Mouse (Mus musculus) thymus, postnatal 14 days (tissue): ENCODE data around the gene Frmd4b.
A peak's percentile ranks its signal among the peaks of the same experiment; 100 is the strongest.

Experiments used
- DNase-seq: peaks from one replicate; pipeline ENCODE4 v3.0.0; 2021

Gene Frmd4b

DNA sequence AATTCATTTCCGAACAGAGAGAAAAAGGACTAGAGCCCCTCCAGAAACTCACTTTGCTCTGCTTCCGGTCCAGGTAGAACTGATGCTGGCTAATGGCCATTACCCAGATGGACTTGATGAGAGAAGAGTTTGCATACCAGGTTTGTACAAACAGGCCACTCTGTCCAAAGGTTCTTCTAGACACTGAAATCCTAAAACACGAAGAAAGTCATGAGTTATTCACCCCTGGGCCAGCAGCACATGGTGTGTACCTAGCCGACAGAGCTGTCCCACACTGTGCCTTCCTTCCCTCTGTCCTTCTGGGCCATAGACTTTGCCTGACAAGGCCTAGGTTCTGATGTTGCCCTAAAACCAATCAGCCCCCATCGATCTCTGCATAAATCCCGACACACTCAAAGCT, 308.8 kb downstream of the Frmd4b start:
- DNase-seq = no peak

DNA sequence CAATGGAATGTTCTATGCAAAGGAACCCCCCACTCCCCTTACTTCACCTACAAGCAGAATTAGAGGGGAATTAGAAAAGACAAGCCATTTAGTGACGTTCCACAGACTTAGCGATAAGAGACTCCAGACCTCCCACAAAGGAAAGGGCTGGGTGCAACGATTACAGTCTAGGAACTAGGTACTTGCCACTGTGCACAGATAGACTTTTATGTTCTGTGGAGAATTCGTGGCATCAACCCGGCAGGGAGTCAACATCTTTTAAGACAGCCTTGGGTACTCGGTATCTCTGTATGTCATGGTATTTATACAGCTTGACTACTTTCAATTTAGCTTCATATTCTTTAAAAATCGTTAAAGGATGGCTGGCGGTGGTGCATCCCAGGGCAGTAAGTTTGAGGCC, 310.1 kb downstream of the Frmd4b start:
- DNase-seq = no peak

DNA sequence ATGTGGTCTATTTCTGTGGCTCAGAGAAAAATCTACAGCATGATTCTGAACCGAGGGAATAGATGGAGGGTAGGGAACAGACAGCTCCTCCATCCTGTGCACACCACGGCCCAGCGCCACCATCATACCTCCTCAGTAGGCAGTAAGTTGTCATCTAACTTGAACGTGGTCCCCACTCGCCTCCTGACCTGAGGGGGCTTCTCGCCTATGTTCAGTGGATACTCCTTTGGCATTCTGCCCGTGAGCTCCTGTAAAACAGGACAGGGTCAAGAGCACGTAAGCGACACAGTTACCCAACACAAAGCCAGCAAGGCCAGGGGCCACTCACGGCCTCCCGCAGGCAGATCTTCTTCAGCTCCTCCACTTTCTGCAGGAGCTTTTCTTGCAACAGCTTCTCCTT, 311.0 kb downstream of the Frmd4b start:
- DNase-seq = no peak

DNA sequence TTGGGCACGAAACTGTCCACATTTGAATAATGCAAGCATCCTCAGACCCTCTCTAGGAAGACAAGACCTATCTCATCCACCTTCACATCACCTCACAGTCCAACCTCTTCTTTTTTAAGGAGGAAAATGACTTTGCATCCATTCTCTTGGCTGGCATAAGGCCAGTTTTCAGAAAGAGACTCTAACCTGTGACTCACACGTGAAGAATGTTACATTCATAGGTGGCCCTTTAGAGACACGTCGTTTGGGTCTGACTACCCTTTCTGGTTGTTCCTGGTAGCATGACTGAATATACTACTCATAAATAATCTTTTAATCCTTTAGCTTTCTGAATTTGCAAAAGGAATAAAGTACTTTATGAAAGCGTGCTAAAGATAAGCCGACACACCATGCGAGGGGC, 311.9 kb downstream of the Frmd4b start:
- DNase-seq = no peak

DNA sequence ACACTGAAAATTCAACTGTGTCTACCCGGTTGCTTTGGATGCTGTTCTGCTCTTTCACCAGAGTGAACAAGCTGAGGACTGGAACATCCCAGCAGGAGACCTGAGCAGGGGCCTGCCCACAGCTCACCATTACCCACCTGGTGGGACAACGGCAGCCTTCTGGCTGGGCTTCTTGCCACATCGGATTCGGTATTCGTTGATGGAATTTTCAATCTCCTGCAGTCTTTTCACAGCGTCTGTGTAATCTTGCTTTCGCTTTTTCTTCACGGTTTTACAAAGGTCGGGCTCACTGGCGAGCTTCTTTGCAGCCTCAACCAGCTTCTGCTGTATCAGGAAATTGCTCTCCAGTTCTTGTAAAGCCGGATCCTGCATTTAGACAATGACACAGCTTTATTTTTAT, 312.3 kb downstream of the Frmd4b start:
- DNase-seq = no peak

DNA sequence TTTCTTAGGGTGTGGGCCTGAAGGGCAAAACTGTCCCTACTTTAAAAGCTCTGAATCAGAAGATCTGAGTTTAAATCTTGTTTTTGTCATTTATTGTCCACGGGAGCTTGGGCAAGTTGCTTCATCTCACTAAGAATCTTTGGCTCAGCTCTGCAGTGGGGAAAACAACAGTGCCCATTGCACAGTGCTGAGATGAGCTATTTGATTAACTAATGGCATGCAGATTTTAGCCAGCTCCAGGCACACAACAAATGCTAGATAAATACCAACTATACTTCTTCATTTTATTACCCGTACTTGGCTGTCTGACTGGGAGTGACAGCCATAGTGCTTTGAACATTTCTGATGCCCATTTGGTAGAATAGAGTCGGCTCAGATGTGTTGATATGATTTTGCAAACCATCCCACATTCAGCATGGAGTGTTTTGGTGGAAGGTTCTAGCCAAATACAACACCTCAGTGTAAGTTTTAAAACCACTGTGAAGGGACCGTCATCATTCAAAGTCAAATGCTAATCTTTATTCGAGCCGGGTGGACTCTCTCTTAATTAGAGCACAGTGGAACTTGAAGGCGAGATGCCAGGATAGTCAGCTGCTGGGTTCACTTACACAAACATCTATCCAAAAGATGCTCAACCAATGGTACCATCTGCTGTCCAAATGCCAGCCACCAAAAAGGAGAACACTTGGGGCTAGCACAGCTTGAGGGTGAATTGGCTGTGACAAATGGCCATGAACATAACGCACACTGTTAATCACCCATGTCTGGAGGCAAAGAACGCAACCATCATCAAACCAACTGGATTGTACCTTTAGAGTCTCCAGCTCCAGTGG, 313.8 kb downstream of the Frmd4b start:
- no peak for DNase-seq

DNA sequence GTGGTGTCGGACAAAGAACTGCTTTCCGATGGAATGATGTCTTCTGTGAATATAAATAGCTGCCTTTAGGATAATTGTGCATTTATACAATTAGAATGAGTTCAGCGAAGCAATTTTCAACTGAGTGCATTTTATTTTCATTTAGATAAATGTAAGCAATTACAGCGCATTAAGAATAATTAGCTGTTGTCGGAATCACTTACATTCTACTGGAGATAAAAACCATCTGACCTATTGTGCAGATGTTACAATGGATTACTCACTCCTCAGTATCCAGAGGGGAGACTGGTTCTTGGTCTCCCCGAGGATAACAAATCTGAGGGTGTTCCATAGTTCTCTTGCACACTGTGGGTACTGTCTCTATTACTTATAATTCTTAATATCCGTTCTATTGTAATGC, 315.0 kb downstream of the Frmd4b start:
- DNase-seq = no peak

DNA sequence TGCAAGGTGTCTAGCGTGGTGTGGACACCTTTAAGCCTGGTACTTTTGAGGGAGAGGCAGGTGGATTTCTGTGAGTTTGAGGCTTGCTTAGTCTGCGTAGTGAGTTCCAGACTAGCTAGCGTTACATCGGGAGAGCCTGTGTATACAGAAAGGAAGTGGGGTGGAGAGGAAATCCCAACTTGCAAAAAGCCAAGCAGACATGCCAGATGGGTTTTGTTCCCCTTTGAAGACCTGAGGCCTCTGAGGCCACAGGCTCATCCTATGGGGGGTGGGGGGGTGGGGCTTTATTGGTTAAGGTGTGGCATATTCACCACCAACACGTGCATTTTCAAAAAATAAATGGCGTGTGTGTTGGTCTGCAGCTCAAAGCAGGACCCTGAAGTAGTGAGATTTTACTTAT, 316.7 kb downstream of the Frmd4b start:
- peak; percentile 40 for DNase-seq

DNA sequence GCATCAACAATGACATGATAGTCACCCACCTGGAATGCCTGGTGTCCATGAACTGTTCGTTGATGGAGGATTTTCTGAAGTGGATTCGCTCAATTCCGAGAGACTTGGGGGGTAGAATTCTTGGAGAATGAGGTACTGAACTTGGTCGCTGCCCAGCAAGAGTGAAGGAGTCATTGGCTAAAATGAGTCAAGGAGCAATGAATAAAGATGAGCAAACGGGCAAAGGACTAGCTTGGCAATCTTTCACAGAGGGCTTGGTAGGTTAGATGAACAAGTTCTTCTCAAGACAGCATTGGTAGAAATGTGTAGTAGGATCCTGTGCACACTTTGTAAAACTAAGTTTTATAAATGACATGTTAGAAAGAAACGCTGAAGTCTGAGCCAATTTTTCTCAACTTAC, 317.2 kb downstream of the Frmd4b start:
- no peak for DNase-seq

DNA sequence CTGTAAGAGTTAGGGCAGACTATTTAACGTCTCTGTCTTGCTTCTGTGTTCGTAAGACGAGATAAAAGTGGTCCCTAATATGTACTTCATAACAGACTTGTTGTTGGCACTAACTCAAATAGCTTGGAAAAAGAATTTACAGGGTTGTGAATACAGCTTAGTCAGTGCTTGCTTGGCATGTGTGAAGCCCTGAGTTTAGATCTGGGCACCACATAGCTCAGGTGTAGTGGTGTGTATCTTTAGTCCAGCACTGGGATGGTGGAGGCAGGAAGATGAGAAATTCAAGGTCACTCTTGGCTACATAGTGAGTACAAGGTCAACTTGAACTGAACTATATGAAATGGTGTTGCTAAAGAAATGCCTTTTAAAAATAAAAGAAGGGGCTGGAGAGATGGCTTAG, 320.2 kb downstream of the Frmd4b start:
- DNase-seq = no peak

DNA sequence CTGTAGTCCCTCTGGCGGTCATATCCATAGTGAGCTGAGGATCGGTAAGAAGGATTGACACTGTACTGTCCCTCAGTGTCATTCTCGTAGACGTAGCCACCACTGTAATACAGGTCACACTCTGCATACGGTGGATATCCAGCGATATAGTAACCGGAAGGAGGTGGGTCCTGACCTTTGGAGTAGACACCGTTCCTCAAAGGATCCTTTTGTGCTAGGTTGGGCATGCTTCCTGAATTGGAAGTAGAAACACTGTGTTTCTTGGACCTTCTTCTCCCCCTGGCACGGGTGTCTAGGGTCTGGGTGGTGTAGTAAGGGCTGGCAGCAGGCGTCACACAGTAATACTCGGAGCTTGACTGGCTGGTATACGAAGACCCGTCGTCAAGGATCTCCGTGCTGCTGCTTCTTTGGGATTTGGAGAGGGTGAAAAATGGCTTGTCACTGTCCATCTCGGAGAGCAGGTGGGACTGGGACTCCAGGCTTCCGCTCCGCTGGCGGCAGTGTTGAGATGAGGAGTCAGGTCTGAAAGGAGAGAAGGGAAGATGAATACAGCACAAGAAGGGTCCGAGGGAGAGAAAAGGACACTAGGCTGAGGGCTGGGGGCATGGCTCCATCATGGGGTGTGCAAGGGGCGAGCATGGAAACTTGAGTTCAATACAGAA, 321.3 kb downstream of the Frmd4b start:
- no peak for DNase-seq

DNA sequence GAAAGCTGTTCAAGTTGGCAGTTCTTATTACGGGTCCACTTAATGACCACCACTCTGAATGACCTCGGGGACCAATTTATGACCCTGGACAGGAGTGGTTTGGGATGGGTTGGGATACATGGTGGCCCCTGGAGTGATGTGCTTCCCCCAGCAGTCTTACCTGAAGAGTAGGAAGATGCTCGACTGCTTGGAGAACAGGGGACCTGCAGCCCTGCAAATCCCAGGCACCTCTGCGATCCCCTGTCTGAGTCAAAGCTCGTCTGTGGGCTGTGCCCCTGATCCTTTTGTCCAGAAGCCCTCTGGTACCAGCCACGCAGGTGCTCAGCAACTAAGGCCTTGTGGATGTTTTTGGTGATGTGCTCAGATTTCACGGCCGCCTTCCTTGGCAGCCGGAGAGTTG, 321.9 kb downstream of the Frmd4b start:
- DNase-seq = no peak

DNA sequence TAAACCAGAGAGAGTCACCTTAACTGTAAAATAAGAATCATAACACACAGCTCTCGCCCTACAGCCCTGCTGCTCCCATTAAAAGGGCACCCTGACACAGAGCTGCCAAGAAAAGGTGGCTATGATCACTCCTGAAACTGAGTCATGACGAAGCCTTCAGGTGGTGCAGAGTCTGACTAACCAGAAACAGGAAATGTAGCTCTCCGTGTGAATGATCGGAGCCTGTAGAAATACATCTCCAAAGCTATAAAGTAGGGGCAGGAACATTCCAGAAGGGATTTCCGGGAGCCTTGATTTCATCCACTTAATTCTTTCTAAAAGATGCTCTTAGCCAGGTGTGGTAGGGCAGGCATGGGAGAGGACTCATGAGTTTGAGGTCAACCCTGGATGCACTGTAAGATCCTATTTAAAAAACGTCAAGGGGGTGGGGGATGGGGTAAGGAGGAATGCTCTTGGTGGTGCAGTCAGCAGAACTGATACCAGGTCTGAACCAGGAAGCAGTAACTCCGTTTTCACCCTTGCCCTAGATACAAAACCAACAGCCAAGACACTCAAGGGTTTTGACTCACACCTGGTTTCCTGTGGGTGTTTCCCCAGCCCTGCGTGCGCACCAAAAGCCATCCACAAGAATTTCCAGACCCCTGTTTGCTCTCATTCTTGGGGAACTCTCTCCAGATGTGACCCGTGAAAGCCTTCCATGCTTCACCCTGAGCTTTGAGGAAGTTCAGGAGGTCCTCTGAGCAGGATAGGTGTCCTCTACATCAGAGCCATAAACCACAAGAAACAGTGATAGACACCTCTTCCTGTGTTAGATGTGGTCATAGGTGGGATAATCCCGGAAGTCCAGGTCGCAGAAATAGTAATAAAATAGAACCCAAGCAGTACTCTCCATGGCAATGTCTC, 323.4 kb downstream of the Frmd4b start:
- DNase-seq = peak; percentile 67

DNA sequence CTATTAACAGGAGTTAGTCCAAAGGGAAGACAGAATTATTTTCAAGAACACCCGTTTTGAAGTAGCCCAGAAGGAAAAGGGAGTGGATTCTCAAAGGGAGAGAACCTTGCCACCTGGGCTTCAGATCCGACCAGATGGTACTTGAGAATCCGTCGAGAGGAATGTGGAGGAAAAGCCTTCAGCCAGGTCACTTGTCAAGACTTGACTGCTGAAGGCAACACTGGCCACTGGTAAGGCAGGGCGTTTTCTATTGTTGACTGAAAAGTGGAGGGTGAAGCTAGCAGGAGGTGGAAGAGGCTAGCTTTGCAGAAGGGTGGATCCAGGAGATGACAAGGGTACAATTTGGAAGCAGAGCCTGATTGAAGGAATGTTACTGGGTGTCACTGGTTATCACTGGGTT, 324.4 kb downstream of the Frmd4b start:
- DNase-seq = no peak

DNA sequence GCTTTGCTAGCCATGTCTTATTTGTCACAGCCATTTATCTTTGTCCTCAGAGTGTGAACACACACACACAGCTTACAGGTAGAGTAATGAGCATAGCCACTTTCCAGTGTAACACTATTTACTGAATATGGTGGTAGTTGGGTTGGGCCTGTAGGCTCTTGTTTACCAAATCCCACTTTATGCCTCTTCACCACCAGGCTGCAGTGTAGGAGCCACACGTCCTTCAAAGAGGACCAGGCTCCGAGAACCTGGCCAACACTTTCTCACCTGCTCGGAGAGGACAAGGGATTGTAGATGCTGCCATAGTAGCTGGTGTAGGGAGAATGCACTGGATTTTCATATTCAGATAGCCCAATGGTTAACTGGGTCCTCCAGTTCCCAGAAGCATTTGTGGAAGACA, 325.2 kb downstream of the Frmd4b start:
- DNase-seq = no peak

DNA sequence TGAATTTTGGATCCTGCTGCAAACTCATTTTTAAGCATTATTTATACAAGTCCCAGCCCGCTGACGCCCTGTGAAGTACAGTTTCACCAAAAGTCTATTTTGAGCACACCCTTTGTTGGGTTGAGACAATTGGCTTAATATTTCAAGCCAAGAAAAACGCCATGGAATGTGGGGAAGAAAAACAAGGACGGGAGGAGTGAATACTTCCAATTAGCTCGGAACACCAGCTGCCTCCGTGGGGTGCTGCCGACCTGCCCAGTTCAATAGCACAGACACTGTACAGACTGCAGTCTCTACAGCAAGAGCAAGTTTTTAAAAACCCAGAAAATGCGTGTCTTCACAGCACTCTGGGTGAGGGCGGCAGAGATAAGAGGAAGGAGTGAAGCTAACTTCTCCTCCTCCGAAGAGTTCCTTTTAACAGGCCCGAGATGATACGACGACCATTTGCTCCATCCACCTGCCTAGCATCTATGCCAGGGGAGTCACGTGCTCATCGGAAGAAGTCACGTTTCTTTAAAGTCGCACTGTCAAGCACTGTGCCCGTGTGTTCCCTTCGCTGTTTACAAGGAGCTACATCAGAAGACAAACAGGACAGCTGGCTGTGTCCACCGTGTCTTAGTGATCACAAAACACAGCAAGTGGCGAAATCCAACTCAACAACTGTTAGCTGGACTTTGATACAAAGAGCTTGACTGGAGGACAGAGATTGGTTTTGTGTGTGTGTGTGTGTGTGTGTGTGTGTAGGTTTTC, 326.0 kb downstream of the Frmd4b start:
- no peak for DNase-seq

DNA sequence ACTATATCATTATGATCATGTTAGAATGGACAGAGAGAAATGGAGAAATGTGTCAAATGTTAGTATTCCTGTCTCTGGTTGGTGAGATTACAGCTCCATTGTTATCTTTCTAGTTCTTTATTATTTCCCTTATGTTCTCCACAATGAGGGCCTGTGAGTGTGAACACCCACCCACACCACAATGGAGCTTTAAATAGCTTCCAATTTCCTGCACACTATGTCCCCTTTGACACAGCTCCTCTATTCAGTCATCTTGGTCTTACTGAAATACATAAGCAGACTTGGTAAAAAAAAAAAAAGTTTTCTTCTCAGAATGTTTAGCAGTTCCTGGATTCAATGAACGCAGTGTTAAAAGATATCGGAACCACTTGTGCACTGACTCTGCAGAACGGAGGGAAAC, 326.7 kb downstream of the Frmd4b start:
- DNase-seq = no peak

DNA sequence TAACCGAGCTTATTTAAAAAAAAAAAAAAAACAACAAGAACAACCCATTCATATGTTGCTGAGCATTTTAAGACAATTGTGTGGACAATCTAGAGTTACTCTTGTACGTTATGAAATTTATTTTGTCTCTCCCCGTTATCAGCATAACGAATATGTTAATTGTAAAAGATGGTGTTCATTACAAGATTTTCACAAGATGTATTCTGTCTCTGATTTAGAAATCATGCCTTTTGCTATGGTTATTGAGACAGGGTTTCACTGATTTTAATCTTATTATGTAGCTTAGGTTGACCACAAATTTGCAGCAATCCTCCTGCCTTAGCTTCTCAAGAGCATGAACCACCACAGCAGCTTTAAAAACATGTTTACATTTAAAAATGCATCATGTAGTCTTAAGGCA, 327.5 kb downstream of the Frmd4b start:
- no peak for DNase-seq

DNA sequence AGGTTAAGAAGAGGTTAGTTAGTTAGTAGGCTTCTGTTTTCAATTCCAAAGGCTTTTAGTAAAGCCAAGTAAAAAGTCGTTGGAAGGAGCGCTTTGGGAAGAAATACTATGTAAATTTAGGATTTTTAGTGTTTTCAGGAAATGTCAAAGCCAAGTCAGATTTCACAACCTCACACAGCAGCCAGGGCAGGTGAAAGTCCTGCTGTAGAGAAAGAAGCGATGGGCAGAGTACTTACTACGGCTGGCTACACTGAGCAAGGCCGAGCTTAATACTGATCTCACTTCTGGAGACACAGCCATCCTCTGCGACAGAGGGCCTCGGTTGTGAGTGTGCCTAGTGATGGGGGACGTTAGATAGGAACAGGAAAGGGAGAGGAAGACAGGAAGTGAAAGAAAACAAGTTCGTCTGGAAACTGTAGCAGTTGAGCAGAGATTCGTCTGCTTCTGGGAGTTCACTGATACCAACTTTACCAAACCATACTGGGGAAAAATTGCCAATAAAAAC, 328.0 kb downstream of the Frmd4b start:
- DNase-seq = no peak

DNA sequence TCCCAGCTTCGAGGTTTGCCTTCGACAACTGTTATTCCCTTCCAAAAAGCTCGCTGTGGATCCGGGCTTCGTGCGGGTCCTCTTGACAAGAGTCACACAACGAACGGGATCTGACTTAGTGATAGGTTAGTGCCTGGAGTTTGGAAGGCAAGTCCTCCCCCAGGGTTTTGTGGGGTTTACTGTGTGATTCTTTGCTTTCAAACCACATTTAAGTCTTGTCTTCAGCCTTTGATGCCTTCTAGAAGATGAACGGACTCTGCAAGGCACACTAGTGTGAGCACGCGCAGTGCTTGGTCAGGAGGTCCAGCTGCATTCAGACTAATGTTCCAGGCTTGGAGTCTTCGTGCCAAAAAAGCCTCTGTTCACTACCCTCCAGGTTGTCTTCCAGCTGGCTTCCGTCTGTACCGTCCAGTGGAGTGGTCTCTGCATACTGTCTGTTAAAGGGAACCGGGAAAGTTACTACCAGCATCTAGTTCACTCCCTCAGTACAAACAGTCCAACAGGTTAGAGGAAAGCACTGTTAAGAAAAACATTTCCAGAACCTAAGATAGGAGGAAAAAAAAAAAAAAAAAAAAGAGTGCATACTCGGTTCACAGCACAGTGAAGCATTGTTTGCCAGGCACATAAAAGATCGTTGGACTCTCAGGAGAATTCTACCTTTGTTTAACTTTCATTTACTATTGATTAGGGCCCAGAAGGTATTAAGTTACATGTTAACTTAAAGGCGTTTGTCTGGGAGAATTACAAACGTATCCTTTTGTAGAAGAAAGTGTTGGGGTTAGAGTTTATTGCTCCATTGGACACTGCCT, 329.1 kb downstream of the Frmd4b start:
- DNase-seq = no peak

DNA sequence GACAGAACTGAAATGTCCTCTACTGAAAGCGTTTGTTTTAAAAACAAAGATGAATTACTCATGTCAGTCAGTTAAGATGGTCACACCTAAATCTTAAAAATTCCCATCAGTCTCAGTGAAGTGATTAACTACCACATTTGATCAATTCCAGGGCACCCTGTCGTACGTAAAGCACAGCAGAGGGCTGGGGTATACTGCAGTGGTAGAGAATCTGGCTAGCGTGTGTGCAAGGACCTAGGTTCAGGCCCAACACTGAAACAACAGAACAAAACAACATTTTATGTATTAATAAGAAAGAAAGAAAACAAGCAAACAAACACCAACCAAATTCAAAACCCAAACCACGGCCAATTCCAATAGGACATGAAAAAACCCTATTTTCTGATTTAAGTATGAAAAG, 331.0 kb downstream of the Frmd4b start:
- DNase-seq = no peak

DNA sequence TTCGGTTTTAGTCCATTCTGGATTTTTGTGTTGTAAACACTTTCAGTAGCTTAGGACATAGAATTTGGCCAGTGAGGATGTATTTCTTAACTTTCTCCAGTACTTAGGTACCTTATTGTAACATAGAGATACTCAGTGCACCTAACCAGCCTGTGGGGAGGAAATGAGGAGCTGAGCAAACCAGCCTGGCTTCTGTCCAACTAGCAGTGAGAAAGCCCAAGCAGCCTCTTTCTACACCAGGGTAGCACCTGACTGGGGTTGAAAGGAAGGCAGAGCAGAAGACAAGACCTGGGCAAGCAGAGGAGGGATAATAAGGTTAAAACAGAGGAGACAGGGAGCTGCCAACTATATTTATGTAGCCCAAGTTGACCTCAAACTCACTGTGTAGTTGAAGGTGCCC, 333.7 kb downstream of the Frmd4b start:
- no peak for DNase-seq
